Mouse (Mus musculus) brain, embryonic 14.5 days (tissue): Measurements from ENCODE around the gene Tcf7l1. TPM values are rescaled to one million over a fixed set of nuclear protein-coding genes. Genes with fewer than 3 reads are reported as not detected.

Experiments used
- DNase-seq: peaks from one replicate; pipeline ENCODE4 v3.0.0-alpha.2; 2011; ENCODE audit warnings: low read depth
- CTCF ChIP-seq: fragments of 200-500 bp; IDR thresholded peaks from 2 replicates; pipeline ENCODE4 v1.5.1; 2012; ENCODE audit warnings: inconsistent platforms, mild to moderate bottlenecking, moderate library complexity, borderline replicate concordance; ENCODE audit not compliant: insufficient read depth, insufficient read length; ENCODE audit errors: extremely low read depth
- POLR2A ChIP-seq: fragments of 200-500 bp; IDR thresholded peaks from 2 replicates; pipeline ENCODE4 v1.6.1; 2012; ENCODE audit warnings: mild to moderate bottlenecking, inconsistent platforms, borderline replicate concordance; ENCODE audit not compliant: poor library complexity, insufficient read depth, insufficient read length, severe bottlenecking; ENCODE audit errors: extremely low read depth
- polyA plus RNA-seq: library from polyadenylated mRNA; depleted of rRNA; stranded (reverse); fragments of >200 nt; gene quantifications from 2 replicates; pipeline ENCODE4 v1.2.3, GENCODE M21; 2012

The Tcf7l1 gene
- polyA plus RNA-seq, 1 experiment = 14.5 TPM

- no peak for TF ChIP-seq POLR2A
- no peak for TF ChIP-seq CTCF
- DNase-seq = no peak
These were observed 34.8 kb downstream of the Tcf7l1 start for GRCm38 (mm10) chr6:72754215-72754614.

GRCm38 (mm10) chr6:72753782-72754181, 35.3 kb downstream of the Tcf7l1 start:
- TF ChIP-seq POLR2A (no peak), CTCF (no peak)
- DNase-seq = no peak

GRCm38 (mm10) chr6:72752824-72753223, 36.2 kb downstream of the Tcf7l1 start:
- TF ChIP-seq POLR2A = no peak
- TF ChIP-seq CTCF = no peak
- no peak for DNase-seq

GRCm38 (mm10) chr6:72751210-72751609, 37.8 kb downstream of the Tcf7l1 start:
- TF ChIP-seq CTCF (no peak), POLR2A (no peak)
- no peak for DNase-seq

- DNase-seq = peak; percentile 25
- TF ChIP-seq CTCF (no peak), POLR2A (no peak)
These were observed 40.1 kb downstream of the Tcf7l1 start for GRCm38 (mm10) chr6:72748882-72749437.

- DNase-seq = peak; percentile 32
- TF ChIP-seq CTCF (no peak), POLR2A (no peak)
These were observed 40.6 kb downstream of the Tcf7l1 start for GRCm38 (mm10) chr6:72748421-72748820.

- DNase-seq = no peak
- no peak for TF ChIP-seq CTCF
- no peak for TF ChIP-seq POLR2A
These were observed 41.2 kb downstream of the Tcf7l1 start for GRCm38 (mm10) chr6:72747814-72748213.

GRCm38 (mm10) chr6:72747156-72747555, 41.9 kb downstream of the Tcf7l1 start:
- TF ChIP-seq CTCF = no peak
- TF ChIP-seq POLR2A = no peak
- no peak for DNase-seq

GRCm38 (mm10) chr6:72745781-72746180, 43.3 kb downstream of the Tcf7l1 start:
- TF ChIP-seq POLR2A (no peak), CTCF (no peak)
- no peak for DNase-seq

- TF ChIP-seq POLR2A = no peak
- TF ChIP-seq CTCF = no peak
- peak; percentile 62 for DNase-seq
These were observed 44.8 kb downstream of the Tcf7l1 start for GRCm38 (mm10) chr6:72744144-72744800.

GRCm38 (mm10) chr6:72743624-72744041, 45.4 kb downstream of the Tcf7l1 start:
- no peak for TF ChIP-seq CTCF
- TF ChIP-seq POLR2A = no peak
- no peak for DNase-seq

GRCm38 (mm10) chr6:72742331-72742730, 46.7 kb downstream of the Tcf7l1 start:
- TF ChIP-seq POLR2A = no peak
- no peak for TF ChIP-seq CTCF
- DNase-seq = no peak
